Mouse (Mus musculus) thymus, postnatal 4 days (tissue): ENCODE measurements around the gene Dapp1.
"Not testable (repeated sequence)": the region's sequence is repeated elsewhere in the genome, so short reads cannot be mapped to it uniquely, and the experiment has no call there.

Source experiments
- DNase-seq: peaks from one replicate; pipeline ENCODE4 v3.0.0; 2021

Dapp1 gene

DNA sequence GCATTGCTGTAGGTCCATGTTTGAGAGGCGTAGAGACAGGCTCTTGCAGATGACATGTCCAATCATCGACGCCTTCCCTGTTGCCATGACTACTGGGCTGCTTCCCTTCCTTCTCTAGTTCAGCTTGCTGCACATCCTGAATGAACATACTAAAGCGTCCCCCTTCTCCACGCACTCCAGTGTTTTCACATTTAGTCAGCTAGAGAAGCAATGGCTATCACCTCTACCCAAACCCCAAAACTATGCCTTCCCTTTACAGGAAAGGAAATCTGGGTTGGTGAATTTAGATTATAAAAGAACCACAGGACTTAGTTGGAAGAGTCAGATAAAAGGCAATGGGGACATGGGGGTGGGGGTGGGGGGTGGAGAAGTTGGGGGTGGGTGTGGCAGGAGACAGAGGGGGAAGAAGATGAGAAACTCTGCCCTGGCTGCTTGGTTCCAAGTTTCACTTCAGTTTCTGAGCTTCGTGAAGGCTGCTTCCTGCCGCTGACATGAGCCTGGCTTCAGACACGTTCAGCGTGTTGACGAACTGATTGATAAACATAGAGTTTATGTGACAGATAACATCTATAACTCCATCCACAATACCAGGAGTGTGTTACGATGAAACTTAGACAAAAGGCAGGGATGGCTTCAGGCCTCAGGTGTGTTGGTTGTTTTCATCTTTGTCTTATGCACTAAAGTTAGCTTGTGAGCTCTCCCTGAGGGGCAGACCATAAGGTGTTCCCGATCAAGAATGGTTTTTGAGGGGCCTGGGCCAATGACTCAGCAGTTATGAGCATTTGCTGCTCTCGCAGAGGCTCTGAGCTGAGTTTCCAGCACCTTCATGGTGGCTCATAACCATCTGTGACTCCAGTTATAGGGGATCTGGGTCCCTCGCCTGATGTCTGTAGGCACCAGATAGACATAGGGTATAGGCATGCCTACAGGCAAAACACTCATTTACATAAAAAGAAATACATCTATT is 28.1 kb downstream of the Dapp1 start:
- peak; percentile 64 for DNase-seq

GRCm38 (mm10) chr3:137952225-137952913 is 29.0 kb downstream of the Dapp1 start:
- DNase-seq: peak; percentile 32

DNA sequence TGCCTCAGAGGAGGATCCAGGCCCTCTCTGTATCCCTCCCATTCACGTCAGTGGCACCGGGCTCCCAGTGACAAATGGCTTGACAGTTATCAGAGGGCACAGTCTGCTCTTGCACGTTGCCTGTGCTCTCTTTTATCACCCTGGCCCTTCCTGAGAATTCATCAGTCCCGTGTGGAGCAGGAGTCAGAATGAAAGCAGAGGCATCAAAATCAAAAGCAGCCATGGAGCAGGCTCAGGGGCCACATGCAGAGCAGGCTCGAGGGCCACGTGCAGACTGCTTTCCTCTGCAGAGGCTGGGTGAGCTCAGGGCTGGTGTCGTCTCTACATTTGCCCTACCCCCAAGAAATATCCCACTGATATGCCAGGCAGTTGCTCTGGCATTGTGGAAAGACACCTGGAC is 29.5 kb downstream of the Dapp1 start:
- DNase-seq: no peak

DNA sequence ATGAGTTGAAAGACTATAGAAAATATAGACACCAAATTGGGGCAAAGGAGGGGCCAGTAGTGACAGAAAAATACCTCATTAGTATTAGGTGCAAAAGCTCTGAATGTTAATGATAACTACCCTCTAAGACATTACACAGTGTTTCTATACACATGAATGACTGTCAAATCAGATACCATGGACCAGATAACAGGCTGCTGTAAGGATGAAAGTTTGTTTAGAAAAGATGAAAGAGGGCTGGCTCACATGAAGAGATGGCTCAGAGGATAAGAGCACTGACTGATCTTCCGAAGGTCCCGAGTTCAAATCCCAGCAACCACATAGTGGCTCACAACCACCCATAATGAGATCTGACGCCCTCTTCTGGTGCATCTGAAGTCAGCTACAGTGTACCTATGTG is 30.0 kb downstream of the Dapp1 start:
- DNase-seq: not testable (repeated sequence)

GRCm38 (mm10) chr3:137950191-137950885 is 31.0 kb downstream of the Dapp1 start:
- DNase-seq: no peak

DNA sequence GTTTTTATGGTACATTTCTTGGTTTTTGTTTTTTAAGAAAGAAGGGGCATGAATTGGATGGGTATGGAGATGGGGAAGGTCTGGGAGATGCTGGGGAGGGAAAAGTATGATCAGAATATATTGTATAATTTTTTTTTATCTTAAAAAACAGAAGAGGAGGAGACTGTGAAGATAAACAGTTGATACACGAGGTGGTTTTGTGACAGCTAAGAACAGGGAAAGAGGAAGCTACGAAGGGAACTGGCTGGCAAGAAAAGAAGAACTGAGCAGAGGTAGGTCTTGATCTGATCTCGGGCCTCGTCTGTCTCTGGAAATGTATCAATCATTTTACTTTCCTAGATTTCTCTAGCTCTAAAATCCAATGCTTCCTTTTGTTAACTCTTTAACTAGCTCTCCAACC is 33.8 kb downstream of the Dapp1 start:
- no peak for DNase-seq

DNA sequence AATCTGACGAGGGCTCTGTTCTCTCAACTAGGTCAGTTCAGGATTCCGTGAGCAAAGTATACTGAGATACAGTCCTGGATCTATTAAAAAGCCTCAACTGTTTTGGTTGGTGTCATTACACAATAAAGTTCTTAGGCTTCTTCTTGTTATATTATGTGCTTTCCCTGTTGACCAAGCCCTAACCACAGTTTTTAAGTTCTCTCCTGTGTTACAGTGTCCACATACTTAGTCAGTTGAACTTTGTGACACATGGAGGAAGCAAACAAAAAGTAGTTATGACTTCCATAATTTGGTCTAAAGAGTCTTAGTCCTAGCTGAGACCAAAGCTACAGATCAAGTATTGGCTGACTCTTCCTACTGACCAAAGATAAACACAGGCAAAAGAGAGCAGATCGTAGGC is 34.5 kb downstream of the Dapp1 start:
- no peak for DNase-seq

DNA sequence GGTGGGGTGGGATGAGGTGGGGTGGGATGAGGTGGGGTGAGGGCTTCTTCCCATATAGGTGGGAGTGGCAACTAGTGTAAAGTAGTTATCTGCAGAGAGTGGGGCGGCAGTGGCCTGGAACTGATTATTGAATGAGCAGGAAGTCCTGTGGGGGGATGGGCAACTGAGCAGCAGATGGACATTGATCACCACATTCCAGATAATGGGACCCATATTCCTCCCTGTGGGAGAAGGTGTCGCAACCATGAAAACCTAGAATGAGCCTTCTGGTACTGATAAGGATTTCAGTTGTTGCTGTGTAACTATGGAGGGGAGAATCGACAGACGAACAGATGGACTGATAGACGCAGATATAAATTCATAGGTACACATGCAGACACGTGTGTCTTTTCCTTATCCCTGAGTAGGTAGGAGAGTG is 37.6 kb downstream of the Dapp1 start:
- no peak for DNase-seq

GRCm38 (mm10) chr3:137942098-137942622 is 39.2 kb downstream of the Dapp1 start:
- no peak for DNase-seq

GRCm38 (mm10) chr3:137941555-137941954 is 39.8 kb downstream of the Dapp1 start:
- no peak for DNase-seq

DNA sequence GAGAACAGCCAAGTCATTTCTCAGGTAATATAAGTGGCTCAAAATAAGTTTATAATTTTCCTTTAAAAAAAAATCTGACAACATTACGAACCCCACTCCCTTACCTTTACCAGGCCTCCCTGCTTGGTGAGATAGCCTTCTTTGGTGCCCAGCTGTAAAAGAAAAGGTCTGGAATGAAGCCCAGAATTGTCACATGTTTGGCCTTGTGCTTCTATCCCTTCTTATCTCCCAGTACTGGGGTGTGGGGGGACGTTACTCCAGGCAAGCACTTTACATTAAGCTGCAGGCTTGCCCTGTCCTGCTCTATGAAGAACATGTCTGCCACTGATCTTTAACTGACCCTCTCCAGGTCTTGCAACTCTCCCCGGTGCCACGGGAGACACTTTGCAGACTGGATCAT is 40.6 kb downstream of the Dapp1 start:
- DNase-seq: no peak

DNA sequence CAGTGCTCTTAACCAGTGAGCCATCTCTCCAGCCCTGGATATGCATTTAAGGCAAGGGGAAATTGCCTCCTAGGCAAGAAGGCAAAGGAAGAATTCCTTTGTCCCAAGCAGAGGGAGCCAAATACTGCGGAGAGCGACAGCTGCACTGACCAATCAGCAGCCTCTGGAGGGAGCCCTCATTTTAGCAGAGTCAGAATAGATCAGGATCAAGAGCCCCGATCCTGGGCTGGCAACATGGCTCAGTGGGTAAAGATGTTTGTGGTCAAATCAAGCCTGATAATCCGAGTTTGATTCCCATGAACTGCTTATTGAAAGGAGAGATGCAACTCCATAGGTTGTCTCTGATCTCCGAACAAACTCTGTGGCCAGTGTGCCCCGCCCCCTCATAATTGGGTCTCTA is 42.7 kb downstream of the Dapp1 start:
- no peak for DNase-seq

DNA sequence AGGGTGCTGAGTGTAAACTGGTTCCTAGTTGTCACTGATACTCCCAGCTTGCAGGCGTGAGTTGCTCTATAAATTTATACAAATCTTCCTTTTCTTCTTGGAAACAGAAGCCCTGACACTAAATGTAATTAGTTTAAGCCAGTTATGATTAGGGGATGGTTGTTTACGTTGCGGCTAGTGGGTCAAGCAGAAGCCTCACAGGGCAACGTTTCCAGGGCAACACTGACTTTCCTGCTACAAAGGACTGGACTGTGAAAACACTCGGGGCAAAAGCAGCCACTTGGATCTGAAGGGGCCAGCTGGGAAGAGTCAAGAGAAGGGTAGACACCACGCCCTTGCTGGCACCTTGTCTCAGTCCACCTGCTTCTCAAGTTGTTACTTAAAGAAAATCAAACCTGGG is 44.8 kb downstream of the Dapp1 start:
- no peak for DNase-seq

DNA sequence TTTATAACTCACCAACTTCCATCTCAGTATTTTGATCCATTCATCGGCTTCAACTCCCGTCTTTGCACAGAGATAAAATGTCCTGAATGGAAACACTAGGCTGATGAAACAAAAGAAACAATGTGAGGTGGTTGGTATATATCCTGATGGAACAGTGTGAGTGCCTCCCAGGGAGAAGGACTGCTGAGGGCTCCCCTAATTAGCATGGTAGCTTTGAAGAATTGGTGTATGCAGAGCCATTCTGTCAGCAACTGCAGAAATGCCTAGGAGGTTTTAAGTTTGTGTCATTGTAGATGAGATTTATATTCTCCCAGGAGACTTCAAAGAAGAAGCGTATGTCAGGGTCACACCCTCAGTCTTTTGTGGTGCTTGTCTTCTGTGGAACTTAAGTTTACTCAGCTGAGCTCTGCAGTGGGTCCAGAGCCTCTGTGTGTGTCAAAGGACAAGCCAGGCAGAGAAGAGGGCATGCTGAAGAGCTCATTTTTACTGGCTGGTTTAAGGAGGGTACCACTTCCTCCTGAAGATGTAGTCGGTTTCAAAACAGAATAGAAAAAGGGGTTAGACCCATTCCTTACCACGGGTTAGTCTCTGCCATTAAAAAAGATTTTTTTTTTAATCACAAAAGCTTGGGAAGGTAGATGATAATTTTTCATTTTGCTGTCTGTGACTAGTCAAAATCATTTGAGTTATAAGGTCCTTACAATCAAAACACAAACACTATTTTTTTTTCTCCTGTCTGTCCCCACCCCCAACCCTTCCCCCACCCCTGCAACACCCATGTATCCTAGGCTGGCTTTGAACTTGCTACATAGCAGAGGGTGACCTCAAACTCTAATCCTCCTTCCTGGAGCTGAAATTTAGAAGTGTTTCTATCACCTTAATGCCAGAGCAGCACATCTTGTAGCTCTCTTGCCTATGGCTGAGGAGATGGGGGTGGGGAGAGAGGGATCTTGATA is 45.5 kb downstream of the Dapp1 start:
- no peak for DNase-seq

- DNase-seq: no peak
Measured at GRCm38 (mm10) chr3:137933986-137934385, 47.4 kb downstream of the Dapp1 start.

DNA sequence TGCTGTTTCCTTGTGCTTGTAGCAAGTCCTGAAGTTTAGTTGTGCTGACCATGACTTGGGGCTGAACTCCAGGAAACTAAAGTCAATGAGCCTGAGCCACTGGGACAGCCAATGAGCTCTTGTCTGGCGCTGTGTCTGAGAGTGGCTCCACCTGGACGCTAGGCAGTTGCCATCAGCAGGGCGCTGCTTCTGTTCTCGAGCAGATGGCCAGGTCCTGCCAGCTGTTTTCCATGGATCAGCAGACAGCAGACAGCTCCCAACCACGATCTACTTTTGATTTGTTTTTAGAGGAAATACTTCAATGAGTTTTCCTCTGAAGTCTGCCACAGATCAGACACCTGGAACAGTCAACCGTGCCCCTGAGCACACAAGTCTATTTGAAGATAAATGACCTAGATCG is 48.6 kb downstream of the Dapp1 start:
- peak; percentile 23 for DNase-seq

- DNase-seq: no peak
Measured at GRCm38 (mm10) chr3:137929940-137930339, 51.4 kb downstream of the Dapp1 start.

GRCm38 (mm10) chr3:137927010-137927409 is 54.3 kb downstream of the Dapp1 start:
- DNase-seq: no peak

- DNase-seq: no peak
Measured at GRCm38 (mm10) chr3:137920594-137920993, 60.8 kb downstream of the Dapp1 start.

GRCm38 (mm10) chr3:137919398-137919797 is 61.9 kb downstream of the Dapp1 start:
- no peak for DNase-seq

- DNase-seq: no peak
Measured at GRCm38 (mm10) chr3:137918932-137919311, 62.4 kb downstream of the Dapp1 start.
